Mouse (Mus musculus): ENCODE measurements at regions not wholly inside any gene's neighbourhood (a gene's known extent, or its start where the extent isn't known, plus 50 kb on each side); places are given as distances from the start of the nearest gene placed in this dataset.

DNA sequence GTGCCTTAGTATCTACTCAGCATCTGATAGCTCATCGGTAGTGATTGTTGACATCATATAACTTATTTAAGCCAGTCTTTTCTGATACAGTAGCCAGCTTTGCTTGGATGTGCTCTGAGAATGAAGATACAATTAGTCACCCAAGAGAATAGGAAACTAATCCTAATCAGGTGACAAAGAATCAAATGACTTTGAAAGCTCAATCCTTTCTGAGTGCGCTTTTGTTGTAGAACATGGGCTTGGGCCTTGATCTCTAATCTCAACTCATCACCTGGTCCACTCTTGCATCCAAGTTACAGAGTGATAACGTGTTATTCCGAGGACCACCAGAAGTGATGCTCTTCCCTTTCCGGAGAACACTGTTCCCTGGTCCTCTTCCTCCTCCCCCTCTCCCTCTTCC is 86.9 kb upstream of the Cpm start:
- no peak for DNase-seq (ENCODE audit: low read depth, low spot score)

- no peak for DNase-seq (ENCODE audit: low read depth, low spot score)
These were observed 87.8 kb upstream of the Cpm start for GRCm38 (mm10) chr10:117541487-117541886.

DNA sequence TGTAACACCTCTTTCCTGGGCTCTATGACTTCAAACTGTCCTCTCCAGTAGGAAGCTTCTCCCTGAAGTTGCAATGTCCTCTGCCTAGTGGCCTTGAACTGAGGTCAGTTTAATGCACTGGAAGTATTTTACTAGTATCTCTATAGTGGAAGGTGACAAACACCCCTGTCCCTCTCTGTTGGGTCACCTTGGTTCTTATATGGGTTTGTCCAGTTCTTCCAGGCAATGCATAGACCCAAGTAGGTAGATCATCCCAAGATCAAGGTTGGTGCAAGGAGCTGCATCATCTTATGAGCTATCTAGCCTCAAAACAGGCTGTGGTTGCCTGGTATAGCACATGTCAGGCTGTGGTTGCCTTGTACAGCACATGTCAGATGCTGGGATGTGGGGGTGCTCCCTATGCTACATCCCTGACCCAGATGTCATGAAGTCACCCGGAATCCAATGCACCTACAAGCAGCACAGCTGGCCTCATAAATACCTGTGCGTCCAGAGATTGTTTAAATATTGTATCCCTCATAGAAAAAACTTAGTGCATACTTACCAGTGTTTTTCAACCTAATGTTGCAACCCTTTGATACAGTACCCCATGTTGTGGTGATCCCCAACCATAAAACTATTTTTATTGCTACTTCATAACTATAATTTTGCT is 88.4 kb upstream of the Cpm start:
- DNase-seq (ENCODE audit: low read depth, low spot score), result no peak

DNA sequence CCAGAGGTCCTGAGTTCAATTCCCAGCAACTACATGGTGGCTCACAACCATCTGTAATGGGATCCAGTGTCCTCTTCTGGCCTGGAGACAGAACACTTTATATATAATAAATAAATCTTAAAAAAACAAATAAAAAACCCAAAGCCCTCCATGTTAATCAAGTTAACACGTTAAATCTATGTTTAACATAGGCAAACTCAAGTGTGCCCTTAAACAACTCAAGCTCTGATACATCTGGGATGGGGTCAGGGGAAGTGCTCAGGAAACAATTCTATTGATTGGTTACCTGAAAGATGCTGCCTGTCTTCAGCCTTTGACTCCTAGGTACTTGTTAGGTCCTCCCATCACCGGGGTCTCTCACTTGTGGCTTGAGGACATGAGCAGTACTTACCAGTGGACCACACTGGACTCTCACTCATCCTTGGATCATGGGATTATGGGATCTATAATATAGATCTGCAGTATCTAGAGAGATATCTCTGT is 89.1 kb upstream of the Cpm start:
- DNase-seq (ENCODE audit: low read depth, low spot score), result no peak

DNA sequence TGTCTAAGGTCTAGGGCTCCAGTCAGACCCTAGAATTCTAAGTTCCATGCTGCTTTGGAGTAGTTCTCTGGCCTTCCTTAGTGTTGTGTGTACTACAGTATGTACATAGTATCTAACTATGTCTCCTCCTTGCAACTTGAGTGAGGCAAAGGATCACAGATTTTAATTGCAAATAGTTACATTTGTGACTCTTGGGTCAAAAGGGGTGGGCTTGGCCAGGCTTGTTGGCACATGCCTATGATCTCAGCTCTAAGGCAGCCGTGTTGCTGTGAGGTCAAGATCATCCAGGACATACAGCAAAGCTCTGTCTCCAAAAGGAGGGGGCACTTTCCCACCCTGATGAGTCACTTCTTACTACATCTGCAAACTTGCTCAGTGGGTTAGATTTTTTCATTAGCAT is 89.8 kb upstream of the Cpm start:
- no peak for DNase-seq (ENCODE audit: low read depth, low spot score)

- no peak for DNase-seq (ENCODE audit: low read depth, low spot score)
These were observed 90.6 kb upstream of the Cpm start for GRCm38 (mm10) chr10:117538725-117539124.

DNA sequence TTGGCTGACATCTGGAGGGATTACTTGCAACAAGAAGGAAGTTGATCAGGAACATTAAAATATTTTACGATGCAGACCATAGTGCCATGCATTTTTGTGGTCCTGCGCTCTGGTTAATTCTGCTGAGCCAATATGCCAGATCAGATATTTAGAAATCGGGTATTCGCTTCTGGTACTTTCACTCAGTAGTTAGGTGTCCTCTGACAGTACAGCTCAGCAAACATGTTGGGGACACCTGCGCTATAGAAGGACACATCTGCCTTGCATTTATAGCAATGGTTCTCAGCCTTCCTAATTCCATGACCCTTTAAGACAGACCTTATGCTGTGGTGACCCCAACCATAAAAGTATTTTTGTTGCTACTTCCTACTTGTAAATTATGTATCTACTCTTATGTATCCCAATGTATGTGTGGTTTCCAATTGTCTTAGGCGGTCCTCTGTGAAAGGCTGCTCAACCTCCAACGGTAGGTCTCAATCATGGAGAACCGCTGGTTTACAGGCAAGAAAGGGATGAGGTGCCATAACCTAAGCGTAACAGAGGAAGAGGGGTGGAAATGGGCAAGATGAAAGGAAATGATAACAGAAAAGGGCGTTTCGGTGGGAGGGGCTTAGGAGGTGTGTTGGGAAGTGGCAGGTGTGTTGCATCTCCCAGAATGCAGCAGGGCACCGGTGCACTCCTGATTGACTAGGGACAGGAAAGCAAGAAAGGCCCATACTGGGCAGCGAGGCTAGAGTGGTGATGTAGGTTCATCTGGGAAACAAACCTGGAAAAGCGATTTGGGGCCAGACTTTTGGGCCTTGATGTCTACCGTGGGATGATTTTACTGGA is 92.3 kb upstream of the Cpm start:
- DNase-seq (ENCODE audit: low read depth, low spot score), result no peak

GRCm38 (mm10) chr10:117535843-117536242 is 93.5 kb upstream of the Cpm start:
- no peak for DNase-seq (ENCODE audit: low read depth, low spot score)

DNA sequence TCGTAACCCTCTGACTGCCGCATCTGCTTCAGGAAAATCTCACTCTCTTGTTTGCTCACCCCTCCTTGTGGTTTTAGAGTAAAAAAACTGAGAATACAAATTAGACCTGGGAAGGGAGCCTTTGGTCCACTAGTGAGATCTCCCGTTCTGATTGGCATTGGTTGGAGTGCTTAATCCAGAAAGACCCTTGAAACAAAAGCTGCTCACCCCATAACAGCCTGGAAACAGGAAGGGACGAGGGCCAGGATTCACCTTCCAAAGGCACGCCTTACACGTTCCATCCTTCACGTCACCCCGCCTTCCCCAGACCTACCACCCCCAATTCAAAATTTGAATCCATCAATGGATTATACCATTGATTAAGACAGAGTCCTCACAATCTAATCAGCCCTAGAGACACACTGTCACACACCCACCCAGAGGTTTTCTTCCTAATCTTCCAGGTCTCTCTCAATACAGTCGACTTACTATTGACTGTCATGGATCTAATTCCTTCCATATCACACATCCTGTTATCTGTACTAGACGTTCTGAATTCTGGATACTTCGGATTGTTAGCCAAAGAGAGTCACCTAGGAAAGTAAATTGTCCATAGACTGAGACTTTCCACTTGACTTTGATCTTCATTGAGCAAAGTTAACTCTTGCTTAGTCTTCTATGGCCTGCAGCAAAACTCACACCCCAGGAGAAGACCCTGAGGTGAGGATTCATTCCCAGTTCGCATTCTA is 94.1 kb upstream of the Cpm start:
- no peak for DNase-seq (ENCODE audit: low read depth, low spot score)

GRCm38 (mm10) chr10:117534478-117534877 is 94.8 kb upstream of the Cpm start:
- DNase-seq (ENCODE audit: low read depth, low spot score), result no peak

GRCm38 (mm10) chr10:117533541-117534386 is 95.5 kb upstream of the Cpm start:
- DNase-seq (ENCODE audit: low read depth, low spot score), result no peak

- no peak for DNase-seq (ENCODE audit: low read depth, low spot score)
These were observed 96.4 kb upstream of the Cpm start for GRCm38 (mm10) chr10:117532750-117533540.

- DNase-seq (ENCODE audit: low read depth, low spot score), result no peak
These were observed 97.2 kb upstream of the Cpm start for GRCm38 (mm10) chr10:117531798-117532747.

GRCm38 (mm10) chr10:117530859-117531602 is 98.3 kb upstream of the Cpm start:
- DNase-seq (ENCODE audit: low read depth, low spot score), result no peak

- no peak for DNase-seq (ENCODE audit: low read depth, low spot score)
These were observed 99.1 kb upstream of the Cpm start for GRCm38 (mm10) chr10:117530007-117530858.

DNA sequence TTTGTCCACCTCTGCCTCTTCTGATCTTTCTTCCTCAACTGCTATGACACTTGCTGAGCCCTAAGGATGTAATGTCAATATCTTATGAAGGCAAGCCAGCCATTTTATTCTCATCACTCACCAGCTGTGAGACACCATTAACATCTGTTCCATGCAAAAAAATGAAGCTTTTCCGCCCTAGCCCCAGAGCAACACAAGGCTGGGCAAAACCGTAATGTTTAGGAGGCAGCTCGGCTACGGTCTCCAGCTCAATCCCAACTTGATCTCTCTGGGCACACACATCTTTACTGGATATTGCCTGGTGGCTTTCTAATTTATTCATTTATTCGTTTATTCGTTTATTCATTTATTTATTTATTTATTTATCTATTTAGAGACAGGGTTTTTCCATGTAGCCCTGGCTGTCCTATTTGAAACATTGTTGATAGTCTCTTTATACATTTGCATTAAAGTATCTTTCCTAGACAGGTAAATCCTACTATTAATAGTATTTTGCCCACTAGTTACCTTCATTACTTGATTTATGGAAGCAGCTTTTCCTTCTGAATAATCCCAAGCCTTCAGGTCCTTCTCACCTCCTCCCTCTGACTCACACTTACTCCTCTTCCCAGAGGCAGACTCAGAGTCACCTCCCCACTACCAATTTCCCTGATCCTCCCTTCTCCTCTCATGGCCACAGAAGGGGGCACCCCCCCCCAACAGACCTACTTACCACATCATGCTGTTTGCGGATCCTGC is 99.9 kb upstream of the Cpm start:
- no peak for DNase-seq (ENCODE audit: low read depth, low spot score)

Measured in retina, adult 2 months (tissue).